Mouse (Mus musculus): ENCODE data around the gene Fignl1. TPM values are rescaled to one million over a fixed set of nuclear protein-coding genes. Genes with fewer than 3 reads are reported as not detected.

The Fignl1 gene
- total and polyA plus RNA-seq, 3 experiments = 34.2 to 59.9 (median 51.2) TPM

DNA sequence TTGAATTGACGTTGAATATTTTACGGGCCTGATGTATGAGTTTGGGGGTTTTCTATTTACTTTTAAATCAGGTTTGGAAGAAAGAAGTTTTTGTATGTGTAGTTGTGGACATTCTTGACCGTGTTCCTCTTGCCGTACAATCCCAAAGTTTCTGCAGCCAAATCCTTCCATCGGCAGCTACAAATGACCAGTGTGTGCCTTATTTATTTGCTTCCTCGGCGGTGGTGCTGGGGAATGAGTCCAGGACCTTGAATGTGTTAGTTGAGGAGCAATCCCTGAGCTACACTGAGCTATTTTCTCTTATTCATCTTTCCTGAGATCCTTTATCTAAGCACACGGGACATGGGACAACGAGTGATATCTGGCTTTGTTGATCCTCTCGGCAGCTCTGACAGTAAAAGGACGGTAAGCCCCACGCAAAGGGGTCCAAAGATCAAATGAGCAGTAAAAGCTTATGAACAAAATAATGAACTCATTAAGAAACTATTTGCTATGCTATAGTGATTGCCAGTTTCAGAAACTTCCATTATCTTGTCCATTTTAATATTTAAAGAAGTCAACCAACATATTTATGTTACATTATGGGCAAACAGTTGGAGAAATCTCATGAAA lies 22.2 kb upstream of the Fignl1 start:
- H3K4me3 ChIP-seq (ENCODE audit: control insufficient read depth in 1 of 2, insufficient read depth in 1 of 2, low read depth in 2 of 2, low read length in 2 of 2) = no peak overlapping the region
- H3K9ac ChIP-seq (ENCODE audit: control insufficient read depth, low read depth, low read length, poor library complexity, severe bottlenecking) = no peak overlapping the region
- TF ChIP-seq POLR2AphosphoS2 (IDR thresholded peaks at IDR 0.05; ENCODE audit: low read length) = no peak
- no peak for TF ChIP-seq SMC3 (IDR thresholded peaks at IDR 0.05; ENCODE audit: low read depth, low read length)
- TF ChIP-seq NELFE (IDR thresholded peaks at IDR 0.05; ENCODE audit: low read depth, low read length) = no peak
- no peak for TF ChIP-seq MXI1 (IDR thresholded peaks at IDR 0.05; ENCODE audit: low read depth, low read length)
- no peak for TF ChIP-seq TBP (IDR thresholded peaks at IDR 0.05; ENCODE audit: low read depth, low read length)
- TF ChIP-seq BHLHE40 (IDR thresholded peaks at IDR 0.05; ENCODE audit: borderline replicate concordance, low read depth, low read length) = no peak
- no peak for TF ChIP-seq MAX (IDR thresholded peaks at IDR 0.05; ENCODE audit: low read length)
- no peak for TF ChIP-seq MAZ (IDR thresholded peaks at IDR 0.05; ENCODE audit: low read depth, low read length)
- no peak for TF ChIP-seq JUND (IDR thresholded peaks at IDR 0.05; ENCODE audit: low read depth, low read length)
- TF ChIP-seq GATA1 (IDR thresholded peaks at IDR 0.05; ENCODE audit: low read depth, low read length) = no peak
- no peak for TF ChIP-seq ZKSCAN1 (IDR thresholded peaks at IDR 0.05; ENCODE audit: low read depth, low read length)
- TF ChIP-seq TCF12 (IDR thresholded peaks at IDR 0.05; ENCODE audit: low read depth, low read length) = no peak
- no peak for TF ChIP-seq E2F4 (IDR thresholded peaks at IDR 0.05; ENCODE audit: borderline replicate concordance, low read depth, low read length)
- no peak for TF ChIP-seq CHD1 (IDR thresholded peaks at IDR 0.05; ENCODE audit: low read depth, low read length)
- no peak for TF ChIP-seq ETS1 (IDR thresholded peaks at IDR 0.05; ENCODE audit: low read depth, low read length)
- TF ChIP-seq POLR2AphosphoS5 (IDR thresholded peaks at IDR 0.05; ENCODE audit: borderline replicate concordance, low read depth, low read length) = no peak
- TF ChIP-seq EP300 (IDR thresholded peaks at IDR 0.05; ENCODE audit: low read depth in 1 of 2, low read length in 2 of 2) = no peak
- no peaks in the 10 kb centered on the region for H3K9me3 ChIP-seq (replicated peaks; ENCODE audit: insufficient read depth, low read length)
- peaks cover 5 to 17% of the 10 kb centered on the region in 2 experiments for H3K4me1 ChIP-seq (ENCODE audit: control insufficient read depth in 1 of 2, insufficient read depth in 2 of 2, low read length in 2 of 2)
- peaks cover 0 to 14% of the 10 kb centered on the region in 2 experiments; a peak in 2 of 4 replicates for H3K36me3 ChIP-seq (ENCODE audit: control insufficient read depth in 1 of 2, insufficient read depth in 2 of 2, low read length in 2 of 2)
- DNase-seq (ENCODE audit: low read depth, low spot score) = no peak
- H3K79me2 ChIP-seq (ENCODE audit: control insufficient read depth, insufficient read depth, low read length, poor library complexity) = no peaks in the 10 kb centered on the region
- peaks cover 29 to 36% of the 10 kb centered on the region in 2 experiments for H3K27me3 ChIP-seq (ENCODE audit: control insufficient read depth in 1 of 2, insufficient read depth in 2 of 2, low read length in 2 of 2)
- no peak overlapping the region for H3K27ac ChIP-seq (ENCODE audit: control insufficient read depth, low read depth, low read length)

GRCm38 (mm10) chr11:11829161-11830000 lies 20.6 kb upstream of the Fignl1 start:
- Histone ChIP-seq H3K36me3 (ENCODE audit: control insufficient read depth in 1 of 2, insufficient read depth in 2 of 2, low read length in 2 of 2) (peaks cover 0 to 9% of the 10 kb centered on the region in 2 experiments; a peak in 2 of 4 replicates), H3K4me1 (ENCODE audit: control insufficient read depth in 1 of 2, insufficient read depth in 2 of 2, low read length in 2 of 2) (peaks cover 0 to 15% of the 10 kb centered on the region in 2 experiments; a peak in 1 of 4 replicates), H3K27ac (ENCODE audit: control insufficient read depth, low read depth, low read length) (no peak overlapping the region), H3K9ac (ENCODE audit: control insufficient read depth, low read depth, low read length, poor library complexity, severe bottlenecking) (no peak overlapping the region), H3K4me3 (ENCODE audit: control insufficient read depth in 1 of 2, insufficient read depth in 1 of 2, low read depth in 2 of 2, low read length in 2 of 2) (no peak overlapping the region), H3K9me3 (replicated peaks; ENCODE audit: insufficient read depth, low read length) (no peaks in the 10 kb centered on the region), H3K79me2 (ENCODE audit: control insufficient read depth, insufficient read depth, low read length, poor library complexity) (no peaks in the 10 kb centered on the region), H3K27me3 (ENCODE audit: control insufficient read depth in 1 of 2, insufficient read depth in 2 of 2, low read length in 2 of 2) (peaks cover 31 to 41% of the 10 kb centered on the region in 2 experiments)
- DNase-seq (ENCODE audit: low read depth, low spot score) = no peak
- TF ChIP-seq ETS1 (IDR thresholded peaks at IDR 0.05; ENCODE audit: low read depth, low read length) = no peak
- no peak for TF ChIP-seq EP300 (IDR thresholded peaks at IDR 0.05; ENCODE audit: low read depth in 1 of 2, low read length in 2 of 2)
- no peak for TF ChIP-seq NRF1 (IDR thresholded peaks at IDR 0.05; ENCODE audit: insufficient read depth, low read depth, low read length, poor library complexity, severe bottlenecking)
- no peak for TF ChIP-seq TBP (IDR thresholded peaks at IDR 0.05; ENCODE audit: low read depth, low read length)
- TF ChIP-seq POLR2A (IDR thresholded peaks at IDR 0.05; ENCODE audit: control insufficient read depth in 1 of 2, insufficient read depth in 1 of 2, low read depth in 1 of 2, low read length in 2 of 2, poor library complexity in 1 of 2) = no peak
- TF ChIP-seq MAFK (IDR thresholded peaks at IDR 0.05; ENCODE audit: borderline replicate concordance, low read depth, low read length) = no peak
- no peak for TF ChIP-seq GABPA (IDR thresholded peaks at IDR 0.05; ENCODE audit: low read depth, low read length)
- no peak for TF ChIP-seq ZMIZ1 (IDR thresholded peaks at IDR 0.05; ENCODE audit: low read depth, low read length)
- TF ChIP-seq SIN3A (IDR thresholded peaks at IDR 0.05; ENCODE audit: low read length) = no peak
- no peak for TF ChIP-seq ZKSCAN1 (IDR thresholded peaks at IDR 0.05; ENCODE audit: low read depth, low read length)
- TF ChIP-seq MAX (IDR thresholded peaks at IDR 0.05; ENCODE audit: low read length) = no peak
- no peak for TF ChIP-seq NELFE (IDR thresholded peaks at IDR 0.05; ENCODE audit: low read depth, low read length)
- TF ChIP-seq RAD21 (IDR thresholded peaks at IDR 0.05; ENCODE audit: low read depth, low read length) = no peak
- no peak for TF ChIP-seq MXI1 (IDR thresholded peaks at IDR 0.05; ENCODE audit: low read depth, low read length)
- TF ChIP-seq CHD2 (IDR thresholded peaks at IDR 0.05; ENCODE audit: low read length) = no peak
- no peak for TF ChIP-seq TCF12 (IDR thresholded peaks at IDR 0.05; ENCODE audit: low read depth, low read length)
- no peak for TF ChIP-seq GATA1 (IDR thresholded peaks at IDR 0.05; ENCODE audit: low read depth, low read length)
- TF ChIP-seq SMC3 (IDR thresholded peaks at IDR 0.05; ENCODE audit: low read depth, low read length) = no peak
